Mouse (Mus musculus) spleen, adult 2 months (tissue): ENCODE data around the gene Chmp6.

Experiments used
- CTCF ChIP-seq: fragments of 200-500 bp; IDR thresholded peaks from 2 replicates; pipeline ENCODE4 v1.5.1; 2011; ENCODE audit warnings: mild to moderate bottlenecking, inconsistent platforms; ENCODE audit not compliant: insufficient read depth, insufficient read length, insufficient replicate concordance; ENCODE audit errors: extremely low read depth
- POLR2A ChIP-seq: fragments of 200-500 bp; IDR thresholded peaks from 2 replicates; pipeline ENCODE4 v1.6.1; 2011; ENCODE audit warnings: low read depth, low read length, inconsistent platforms

- TF ChIP-seq CTCF (peak; percentile 82; the same call in 1 of the 2 replicates), POLR2A (no peak)
Observed at GRCm38 (mm10) chr11:119904621-119905286, 8.5 kb upstream of the Chmp6 start.
